Mouse (Mus musculus): Measurements from ENCODE around the gene Gm10134.
"Not testable (repeated sequence)": the region's sequence is repeated elsewhere in the genome, so short reads cannot be mapped to it uniquely, and the experiment has no call there.

Gm10134 gene

DNA sequence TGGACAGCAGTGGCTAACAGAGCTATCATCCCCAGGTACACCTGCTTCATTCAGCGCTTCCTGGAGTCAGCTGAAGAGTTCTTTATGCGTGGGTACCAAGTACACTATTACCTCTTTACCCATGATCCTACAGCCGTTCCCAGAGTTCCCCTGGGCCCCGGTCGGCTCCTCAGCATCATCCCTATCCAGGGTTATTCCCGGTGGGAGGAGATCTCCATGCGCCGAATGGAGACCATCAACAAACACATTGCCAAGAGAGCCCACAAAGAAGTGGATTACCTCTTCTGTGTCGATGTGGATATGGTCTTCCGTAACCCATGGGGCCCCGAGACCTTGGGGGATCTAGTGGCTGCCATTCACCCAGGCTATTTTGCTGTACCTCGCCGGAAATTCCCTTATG is 1.2 kb upstream of the Gm10134 start:
- no peak for DNase-seq (ENCODE audit: low read depth)

DNA sequence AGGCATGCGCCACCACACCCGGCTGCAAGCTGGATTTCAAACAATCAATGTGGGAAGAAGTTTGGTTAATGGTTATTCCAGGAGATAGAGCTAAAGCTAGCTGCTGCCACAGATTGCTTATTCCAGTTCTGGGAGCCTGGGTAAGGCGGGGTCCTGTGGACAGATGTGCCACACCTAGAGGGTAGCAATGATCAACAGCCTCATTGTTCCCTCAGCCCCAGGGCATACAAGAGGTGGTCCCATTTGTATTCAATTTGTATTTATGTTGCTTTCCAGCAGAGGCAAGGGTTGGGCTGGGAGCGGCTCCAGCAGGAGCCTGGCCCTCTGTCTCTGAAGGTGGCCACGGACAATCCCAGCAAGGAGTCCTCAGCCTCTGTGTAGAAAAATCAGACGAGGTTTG is 396 bp downstream of the Gm10134 start:
- no peak for DNase-seq (ENCODE audit: low read depth)

DNA sequence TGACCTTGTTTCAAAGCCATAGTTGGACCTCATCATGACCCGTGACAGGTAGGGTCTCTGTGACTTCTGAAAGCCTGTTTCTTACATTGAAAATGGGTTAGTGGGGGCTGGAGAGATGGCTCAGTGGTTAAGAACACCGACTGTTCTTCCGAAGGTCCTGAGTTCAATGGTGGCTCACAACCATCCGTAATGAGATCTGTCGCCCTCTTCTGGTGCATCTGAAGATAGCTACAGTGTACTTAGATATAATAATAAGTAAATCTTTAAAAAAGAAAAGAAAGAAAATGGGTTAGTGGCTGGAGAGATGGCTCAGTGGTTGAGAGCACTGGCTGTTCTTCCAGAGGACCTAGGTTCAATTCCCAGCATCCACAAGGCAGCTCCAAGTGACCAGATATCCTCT is 5.7 kb downstream of the Gm10134 start:
- not testable (repeated sequence) for DNase-seq (ENCODE audit: low read depth)

DNA sequence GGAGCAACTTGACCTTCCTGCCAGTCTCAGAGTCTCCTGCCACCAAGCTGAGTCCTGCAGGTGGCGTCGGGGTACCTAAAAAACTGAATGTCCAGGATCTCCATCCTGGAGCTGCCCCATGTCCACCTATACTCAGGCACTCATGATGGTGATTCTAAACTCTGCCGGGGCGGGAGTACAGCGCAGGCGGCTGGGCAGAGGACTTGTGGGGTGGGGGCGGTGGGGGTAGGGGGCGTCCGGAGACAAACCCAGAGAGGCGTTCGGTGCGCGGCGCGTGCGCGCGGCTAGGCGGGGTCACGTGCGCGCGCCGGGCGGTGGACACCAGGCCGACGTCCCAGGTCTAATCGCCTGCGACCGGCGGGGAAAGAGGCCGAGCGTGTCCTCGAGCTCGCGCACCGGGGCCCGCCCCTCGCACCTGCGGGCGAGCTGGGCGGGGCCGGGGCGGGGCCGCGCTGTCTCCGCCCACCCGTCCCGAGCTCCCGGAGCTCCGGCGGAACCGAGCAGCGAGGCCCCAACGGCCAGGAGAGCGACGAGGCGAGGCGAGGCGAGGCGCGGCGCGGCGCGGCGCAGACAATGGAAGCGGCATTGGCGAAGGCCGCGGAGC is 7.0 kb downstream of the Gm10134 start, which contains the start of gene Ralgds:
Ralgds (plus strand) TSS at position 328 of the 604 bp plus-strand sequence.
- DNase-seq (ENCODE audit: low read depth): no peak

DNA sequence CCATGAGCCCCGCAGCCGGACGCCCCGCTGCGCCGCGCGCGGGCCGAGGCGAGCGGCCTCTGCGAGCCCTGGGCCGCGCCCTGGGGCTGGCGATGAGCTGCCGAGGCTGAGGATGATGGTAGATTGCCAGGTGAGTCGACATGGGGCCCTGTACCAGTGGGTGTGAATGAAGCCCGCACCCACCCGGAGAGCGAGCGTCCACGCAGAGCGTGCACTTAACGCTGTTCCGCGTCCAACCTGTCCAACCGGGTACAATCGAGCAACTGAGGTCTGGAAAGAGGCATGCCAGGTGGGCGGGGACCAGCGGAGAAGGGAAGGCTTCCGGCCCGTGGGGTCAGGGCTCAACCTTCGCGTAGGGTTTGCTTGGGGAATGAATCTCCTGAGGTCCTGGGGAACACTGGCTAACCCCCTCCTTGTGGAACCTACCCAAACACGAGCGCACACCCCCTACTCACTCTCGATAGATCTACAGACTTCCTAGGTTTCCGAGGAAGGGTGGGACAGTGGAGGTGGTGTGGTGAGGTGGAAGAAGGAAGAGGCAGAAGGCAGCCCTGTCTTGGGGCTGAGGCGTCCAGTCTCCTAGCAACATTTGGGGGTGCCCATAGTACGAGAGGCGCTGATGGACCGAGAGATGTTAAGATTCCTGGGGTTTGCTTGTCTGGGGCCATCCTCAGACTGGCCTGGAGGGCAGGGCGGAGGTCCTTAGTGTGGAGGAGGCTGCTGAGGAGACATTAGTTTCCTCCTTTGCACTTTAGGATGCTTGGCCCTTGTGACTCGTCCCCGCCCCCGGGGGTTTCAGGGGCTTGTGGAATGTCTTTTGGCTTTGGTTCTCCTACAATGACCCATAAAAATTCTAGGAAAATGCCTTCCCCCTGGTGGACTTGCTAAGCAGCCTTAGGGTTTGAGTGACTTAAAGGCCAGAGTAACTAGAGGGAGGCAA is 7.8 kb downstream of the Gm10134 start:
- no peak for DNase-seq (ENCODE audit: low read depth)

DNA sequence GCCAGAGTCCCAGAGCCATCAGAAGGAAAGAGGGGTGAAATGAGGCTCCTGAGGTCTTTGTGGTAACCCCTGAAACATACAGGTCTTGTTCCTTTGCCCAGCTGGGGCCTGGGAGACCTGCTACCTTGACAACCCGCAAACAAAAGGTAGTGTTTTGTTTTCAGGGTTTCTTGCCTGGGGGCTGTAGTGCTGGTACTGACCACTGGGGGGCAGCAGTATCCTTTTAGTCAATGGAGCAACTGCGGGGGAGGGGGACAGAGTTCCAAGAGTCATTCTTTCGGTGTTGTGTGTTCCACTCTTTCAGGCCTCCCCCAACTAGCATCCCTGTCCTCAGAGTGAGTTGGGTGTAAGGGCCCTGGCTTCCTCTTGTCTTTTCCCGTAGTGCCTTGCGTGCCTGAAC is 8.6 kb downstream of the Gm10134 start:
- DNase-seq (ENCODE audit: low read depth): no peak

DNA sequence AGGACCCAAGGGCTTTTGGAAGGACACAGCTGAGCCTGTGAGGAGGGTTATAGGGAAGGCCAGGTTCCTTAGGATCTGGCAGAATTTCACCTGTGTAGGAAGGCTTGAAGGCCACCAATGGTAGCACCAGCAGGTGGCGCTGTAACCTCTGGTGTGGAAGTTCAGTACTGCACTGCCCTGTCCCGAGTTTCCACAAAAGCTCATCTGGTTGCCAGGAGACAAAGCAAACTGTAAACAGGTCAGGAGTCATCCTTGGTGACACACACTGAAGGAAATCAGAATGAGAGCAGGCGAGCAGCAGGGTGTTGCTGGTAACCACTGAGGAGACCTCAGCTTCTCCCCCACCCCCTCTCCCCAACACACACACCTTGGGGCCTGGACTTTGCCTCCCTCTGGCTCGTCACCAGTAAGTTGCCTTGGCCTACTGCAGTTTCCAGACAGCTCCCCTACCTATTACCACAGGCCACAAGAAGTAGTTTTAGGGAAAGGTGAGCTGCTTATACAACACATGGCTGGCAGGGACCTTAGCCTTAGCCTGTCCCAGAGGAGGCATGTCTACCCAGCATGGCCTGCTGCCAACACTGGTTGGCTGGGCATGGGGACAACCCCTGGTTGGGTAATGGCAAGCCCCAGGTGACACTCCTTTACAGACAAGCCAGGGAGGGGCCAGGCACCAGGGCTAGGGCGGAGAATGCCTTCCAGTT is 11.5 kb downstream of the Gm10134 start:
- DNase-seq (ENCODE audit: low read depth): peak; percentile 78

DNA sequence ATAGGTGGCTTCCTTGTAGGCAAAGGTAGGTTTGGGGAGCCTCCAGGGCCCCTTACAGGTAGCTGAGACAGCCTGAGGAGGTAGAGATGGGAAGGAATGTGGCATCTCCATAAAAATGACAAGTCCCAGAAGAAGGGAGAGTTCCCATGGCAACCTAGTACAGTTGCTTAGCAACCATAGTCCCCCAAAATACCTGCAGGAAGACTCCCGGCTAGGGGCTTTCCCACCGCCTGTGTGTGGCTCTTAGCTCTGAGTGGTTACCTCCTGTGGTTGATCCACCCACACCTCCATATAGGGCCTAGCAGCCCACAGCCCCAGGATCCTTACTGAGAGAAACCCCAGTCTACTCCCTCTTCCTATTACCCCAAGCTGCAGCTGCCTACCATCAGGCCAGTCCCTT is 12.3 kb downstream of the Gm10134 start:
- no peak for DNase-seq (ENCODE audit: low read depth)

DNA sequence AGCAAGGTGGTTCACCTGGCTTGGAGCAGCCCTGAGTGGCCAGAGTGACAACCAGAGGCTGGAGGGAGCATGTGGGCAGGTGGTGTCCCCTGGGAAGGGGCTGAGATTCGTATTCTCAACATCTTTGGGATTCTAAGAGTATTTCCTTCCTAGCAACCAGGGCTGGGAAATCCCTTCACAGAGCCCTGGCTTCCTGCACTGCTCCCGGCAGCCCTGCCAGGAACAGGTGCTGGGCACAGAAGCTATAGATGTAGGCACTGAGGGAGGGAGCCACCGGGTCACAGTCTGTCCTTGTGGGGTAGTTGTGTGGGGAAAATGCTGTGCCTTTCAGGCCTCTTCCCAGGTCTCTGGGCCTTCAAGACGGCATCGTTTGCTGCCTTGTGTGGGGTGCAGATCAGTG is 14.7 kb downstream of the Gm10134 start:
- DNase-seq (ENCODE audit: low read depth): no peak

DNA sequence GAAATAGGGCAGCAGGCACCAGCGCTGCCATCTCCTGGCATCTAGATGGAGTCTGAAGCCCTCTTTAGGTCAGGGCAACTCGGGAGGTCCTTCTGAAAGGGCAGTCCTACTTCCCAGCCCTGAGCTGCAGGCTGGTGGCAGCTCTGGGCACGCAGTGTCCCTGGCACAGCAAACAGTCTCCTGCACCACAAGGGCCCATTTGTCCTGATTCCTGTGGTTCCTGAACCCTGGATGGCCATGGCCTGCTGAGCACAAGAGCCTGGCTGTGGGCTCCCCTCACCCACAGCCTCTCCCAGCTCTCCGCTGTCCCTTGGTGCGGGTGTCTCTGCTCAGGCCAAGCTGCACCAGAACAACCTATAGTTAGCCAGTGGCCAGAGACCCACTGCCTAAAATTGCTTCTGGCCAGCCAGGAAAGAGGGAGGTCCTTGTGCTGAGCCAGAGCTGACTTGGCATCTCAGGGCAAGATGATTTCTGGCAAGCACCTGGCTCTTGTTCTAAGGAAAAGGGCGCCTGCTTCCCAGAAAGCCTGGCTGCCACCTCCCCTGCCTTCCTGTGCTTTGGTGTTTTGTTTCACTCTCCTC is 15.8 kb downstream of the Gm10134 start:
- DNase-seq (ENCODE audit: low read depth): no peak

DNA sequence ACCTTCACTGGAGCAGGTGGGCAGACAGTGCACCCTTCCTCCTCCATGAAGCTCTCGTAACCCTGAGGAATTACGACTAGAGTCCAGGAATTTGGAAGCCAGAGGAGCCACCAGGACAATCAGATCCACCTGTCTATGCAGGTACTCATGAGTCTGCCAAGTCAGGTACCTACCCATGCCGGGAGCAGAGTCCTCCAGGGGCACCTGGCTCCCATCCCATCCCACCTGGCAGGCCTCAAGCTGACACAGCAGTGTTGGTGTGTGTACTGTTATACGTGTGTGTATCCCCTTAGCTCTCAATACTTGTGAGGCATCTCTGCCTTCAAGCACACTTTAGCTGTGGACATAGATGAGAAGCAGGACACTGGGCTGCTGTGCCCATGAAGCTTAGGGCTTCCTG is 16.3 kb downstream of the Gm10134 start:
- no peak for DNase-seq (ENCODE audit: low read depth)

DNA sequence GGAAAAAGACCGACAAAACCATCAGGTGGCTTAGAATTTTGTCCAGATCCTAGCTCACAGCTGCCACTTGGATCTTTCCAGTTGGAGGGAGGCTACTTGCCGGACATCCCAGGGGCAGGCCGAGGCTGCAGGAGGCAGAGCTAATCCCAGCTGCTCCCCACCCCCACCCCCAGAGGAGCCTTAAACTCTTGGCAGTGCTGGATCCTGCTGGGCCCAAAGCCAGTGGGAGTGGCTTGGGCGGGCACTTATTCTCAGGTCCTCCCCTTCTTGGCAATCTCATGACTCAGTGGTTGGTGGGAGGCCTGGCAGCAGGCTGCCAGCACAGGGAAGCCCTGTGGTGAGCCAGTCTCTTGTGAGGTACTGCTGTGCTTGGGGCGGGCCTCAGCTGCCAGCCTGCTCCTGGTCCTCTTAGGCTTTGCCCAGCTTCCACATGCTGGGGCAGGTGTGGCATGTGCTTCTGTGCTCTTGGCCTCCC is 17.8 kb downstream of the Gm10134 start:
- DNase-seq (ENCODE audit: low read depth): peak; percentile 97

DNA sequence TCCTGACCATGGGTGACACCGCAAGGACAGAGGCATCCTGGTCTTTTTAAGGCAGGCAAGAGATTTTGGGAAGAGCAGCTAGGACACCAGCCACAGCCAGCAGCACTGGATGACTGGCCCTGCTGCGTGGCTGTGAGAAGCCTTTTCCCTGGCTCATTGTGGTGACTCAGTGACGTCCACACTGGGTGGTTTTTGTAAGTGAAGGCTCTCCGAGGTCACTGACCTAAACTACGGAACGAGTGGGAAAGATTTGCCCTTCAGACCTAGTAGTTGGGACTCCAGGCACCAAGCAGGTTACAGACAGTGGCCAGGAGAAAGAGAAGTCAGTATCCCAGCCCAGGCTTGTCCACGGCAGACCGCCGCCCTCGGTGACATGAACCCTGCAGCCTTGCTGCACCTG is 18.5 kb downstream of the Gm10134 start:
- DNase-seq (ENCODE audit: low read depth): no peak

DNA sequence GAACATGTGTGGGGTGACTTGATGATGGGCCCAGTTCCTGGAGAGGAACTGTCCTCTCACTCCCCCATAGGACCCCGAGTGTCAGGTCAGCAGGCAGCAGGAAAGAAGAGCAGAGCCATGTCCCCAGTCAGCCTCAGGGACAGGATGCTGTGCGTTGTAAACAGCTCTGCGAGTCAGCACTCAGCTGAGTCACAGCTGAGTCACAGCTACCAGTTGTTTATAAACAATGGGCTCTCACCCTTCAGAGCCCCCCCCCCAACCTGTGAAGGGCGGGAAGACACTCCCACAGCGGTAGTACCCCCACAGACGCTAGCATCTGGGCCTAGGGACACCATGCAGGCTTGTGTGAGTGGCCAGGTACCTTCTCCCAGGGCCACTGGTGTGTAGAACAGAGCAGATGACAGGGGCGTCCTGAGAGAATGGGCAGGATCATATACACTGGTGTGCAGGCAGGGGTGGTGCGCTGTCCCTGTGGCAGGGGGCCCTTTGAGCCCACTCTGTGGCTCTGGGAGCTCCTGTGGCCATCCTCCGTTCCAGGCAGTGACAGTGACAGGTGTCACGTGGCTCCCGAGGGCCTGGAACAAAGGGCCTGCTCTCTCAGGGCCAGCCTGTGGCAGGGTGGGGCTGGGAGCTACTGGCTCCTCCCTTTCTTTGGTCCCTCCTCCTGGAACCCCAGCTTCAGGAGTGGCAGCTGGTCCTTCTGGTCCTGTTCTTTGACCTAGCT is 19.5 kb downstream of the Gm10134 start:
- no peak for DNase-seq (ENCODE audit: low read depth)

DNA sequence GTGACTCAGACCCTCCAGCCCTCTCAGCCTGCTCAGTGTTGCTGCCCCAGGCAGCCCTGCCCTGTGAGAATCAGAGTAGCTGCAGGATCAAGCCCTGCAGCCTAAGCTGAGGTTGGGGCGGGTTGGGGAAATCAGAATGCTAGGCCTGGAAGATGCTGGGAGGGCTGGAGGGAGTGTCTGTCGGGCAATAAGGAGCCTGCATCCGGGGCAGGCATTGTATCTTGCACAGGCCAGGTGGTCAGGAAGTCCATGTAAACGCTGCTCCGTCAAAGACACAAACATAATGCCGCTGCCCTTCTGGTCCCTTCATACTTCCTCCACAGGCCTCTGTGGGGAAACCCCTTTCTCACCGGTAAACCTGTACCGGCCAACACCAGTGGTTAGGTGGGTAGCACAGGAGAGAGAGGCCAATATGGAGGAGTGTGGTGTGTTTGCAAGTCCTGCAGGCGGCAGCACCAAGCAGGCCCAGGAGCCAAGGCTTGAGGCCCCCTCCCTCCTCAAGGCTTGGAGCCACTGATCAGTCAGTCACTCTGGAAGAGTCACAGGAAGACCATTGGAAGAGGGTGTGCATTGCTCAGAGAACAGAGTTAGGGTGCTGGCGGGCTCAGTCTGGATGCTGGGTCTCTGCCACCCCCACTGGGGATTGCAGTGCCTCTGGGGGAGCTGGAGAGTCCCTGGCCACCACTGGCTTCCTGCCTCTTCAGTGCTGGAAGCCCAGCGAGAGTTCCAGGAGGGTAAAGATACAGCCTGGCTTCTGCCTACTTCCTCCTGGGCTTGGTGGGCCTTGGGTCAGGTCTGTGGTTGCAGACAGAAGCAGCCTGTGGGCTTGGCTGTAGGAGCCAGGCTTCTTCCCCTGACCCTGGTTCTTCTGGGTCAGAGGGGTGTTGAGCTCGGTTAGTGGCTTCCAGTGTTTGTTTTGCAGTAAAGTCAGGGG is 20.3 kb downstream of the Gm10134 start:
- peak; percentile 81 for DNase-seq (ENCODE audit: low read depth)

DNA sequence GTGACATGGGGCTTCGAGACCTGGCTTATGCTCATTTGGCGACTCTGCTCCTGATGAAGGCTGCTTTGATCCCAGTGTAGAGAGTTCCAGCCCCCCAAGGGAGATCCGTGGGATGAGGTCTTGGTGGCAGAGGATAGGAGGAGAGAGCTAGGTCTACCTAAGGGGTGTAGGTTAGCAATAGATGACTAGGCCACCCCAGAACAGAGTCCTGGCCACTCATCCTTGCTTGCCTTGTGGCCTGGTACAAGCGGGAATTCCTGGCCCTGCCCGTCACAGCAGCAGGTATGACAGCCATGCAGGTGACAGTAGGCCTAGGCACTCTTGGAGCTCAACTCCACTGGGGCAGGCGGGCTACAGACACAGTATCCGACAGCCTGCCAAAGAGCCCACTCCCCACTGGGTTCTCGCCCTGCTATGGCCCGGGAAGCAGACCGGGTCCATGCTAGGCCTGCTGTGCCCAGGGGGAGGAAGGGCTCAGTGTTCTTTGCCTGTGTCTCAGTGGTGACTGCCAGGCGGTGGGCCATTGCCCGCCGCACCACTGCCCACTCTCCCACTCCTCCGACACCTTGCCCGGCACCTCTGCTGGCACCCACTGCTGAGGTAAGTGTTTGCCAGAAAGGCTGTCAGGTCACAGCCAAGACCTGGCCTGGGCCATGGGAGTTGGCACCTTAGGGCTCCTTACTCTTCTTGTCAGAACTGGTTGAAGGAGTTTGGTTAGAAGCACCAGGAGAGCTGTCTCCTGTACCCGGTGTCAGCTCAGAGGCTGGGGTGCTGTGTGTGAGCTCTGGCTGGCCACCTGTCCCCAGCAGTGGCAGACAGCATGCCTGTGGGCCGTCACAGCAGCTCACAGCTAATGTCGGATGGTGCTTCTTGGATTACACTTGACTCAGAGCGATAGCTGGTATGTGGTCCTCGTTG is 21.8 kb downstream of the Gm10134 start:
- DNase-seq (ENCODE audit: low read depth): no peak

DNA sequence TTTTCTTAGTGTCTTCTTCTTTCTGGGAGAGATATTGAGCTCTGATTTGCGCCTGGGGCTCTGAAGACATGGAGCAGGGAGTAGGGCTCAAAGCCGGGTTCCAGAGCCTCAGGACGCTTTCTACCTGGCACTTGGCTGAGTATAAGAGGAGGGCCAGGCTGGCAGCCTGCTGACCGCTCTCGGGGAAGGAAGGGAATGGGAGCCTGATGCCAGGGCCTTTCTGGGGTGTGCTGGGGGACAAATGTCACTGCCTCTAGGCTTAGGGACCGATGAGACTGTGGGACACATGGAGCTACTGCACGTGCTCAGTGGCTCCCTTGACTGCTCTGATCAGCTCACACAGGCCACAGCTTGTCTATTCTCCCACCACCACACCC is 22.4 kb downstream of the Gm10134 start:
- no peak for DNase-seq (ENCODE audit: low read depth)

DNA sequence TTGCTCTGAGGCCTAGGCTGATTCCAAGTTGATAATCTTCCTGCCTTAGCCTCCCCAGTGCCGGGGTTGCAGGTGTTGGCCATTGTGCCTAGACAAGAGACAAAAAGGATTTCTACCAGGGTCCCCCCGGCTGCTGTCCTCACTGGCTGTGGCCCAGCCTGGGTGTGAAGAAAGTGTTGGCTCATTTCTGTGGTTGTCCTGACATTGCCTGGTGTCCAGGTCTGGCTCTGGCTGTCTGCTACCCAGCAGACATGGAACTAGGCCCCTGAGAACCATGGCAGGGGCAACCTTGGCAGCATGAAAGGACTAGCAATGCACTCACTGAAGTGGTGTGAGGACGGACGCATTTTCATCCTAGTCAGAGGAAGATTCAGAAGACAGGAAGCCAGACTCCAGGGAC is 24.0 kb downstream of the Gm10134 start:
- no peak for DNase-seq (ENCODE audit: low read depth)

DNA sequence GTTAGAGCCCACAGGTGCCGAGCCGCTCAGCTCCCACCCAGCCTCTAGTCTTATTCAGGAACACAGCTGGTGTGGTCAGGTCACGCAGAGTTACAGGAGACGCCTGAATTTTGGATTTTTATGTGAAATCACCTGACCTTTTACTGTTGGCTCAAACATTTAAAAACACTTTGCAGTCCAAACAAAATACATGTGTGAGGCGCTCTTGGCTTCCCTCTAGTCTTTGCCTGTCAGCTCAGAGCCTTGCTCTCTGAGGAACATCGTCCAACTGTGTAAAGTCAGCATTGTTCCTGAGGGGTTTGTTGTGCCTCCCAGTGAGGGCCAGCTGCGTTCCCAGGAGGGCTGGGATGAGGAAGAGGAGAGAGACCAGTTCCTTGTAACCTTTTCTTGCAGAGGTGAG is 24.4 kb downstream of the Gm10134 start:
- DNase-seq (ENCODE audit: low read depth): peak; percentile 73

All from fibroblast of lung, adult 2 months (primary cell).